Mouse (Mus musculus): ENCODE measurements around the gene Ap4m1. TPM values are rescaled to one million over a fixed set of nuclear protein-coding genes. Genes with fewer than 3 reads are reported as not detected.

The Ap4m1 gene
- 10 to 100 TPM; 22.9 to 23.4 TPM for total RNA-seq (2021)

DNA sequence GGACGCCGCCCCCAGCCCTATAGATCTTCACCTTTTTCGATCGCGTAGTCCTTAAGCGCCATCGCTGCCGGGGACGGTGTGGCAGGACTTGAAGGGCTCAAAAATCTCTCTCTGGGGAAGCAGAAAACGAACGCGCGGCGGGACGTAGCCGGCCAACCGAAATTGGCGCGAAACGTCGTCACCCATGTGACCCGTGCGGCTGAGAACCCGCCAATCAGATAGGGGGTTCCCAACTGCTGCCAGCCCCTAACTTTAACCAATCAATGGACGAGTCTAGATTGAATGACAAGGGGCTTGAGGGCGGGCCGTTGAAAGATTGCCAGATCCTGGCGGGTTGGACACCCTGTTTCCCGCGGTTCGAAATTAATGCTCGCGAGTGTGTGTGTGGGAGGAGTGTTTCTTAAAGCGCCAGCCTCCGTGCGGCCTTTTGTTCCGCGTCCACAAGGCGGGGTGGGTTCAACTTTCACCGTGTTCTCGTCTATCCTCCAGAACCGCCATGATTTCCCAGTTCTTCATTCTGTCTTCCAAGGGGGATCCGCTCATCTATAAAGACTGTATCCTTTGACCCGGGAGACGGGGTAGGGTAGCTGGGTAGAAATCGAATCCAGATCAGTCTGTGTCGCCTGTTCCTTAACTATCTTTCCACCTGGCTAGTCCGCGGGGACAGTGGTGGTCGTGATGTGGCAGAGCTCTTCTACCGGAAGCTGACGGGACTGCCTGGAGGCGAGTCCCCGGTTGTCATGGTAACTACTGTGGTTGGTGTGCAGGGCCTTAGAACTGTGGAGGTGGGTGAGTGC is at the start of gene Ap4m1, which contains the start of gene Mcm7:
Gene Ap4m1 (plus strand): TSS at position 308 of the 797 bp plus-strand sequence.
Gene Mcm7 (minus strand): TSS at position 728 of the 797 bp plus-strand sequence.
- intact Hi-C loops (cut with DNase I), result loop anchor here (1.0 to 5.0 kb wide), 3 partner anchors 11 to 385 kb away; partner anchors contain the start of genes Cnpy4, Cops6, Mepce and Taf6
- DNase-seq (ENCODE audit: low spot score in 2 of 2), result peak; percentile 95 to 99

DNA sequence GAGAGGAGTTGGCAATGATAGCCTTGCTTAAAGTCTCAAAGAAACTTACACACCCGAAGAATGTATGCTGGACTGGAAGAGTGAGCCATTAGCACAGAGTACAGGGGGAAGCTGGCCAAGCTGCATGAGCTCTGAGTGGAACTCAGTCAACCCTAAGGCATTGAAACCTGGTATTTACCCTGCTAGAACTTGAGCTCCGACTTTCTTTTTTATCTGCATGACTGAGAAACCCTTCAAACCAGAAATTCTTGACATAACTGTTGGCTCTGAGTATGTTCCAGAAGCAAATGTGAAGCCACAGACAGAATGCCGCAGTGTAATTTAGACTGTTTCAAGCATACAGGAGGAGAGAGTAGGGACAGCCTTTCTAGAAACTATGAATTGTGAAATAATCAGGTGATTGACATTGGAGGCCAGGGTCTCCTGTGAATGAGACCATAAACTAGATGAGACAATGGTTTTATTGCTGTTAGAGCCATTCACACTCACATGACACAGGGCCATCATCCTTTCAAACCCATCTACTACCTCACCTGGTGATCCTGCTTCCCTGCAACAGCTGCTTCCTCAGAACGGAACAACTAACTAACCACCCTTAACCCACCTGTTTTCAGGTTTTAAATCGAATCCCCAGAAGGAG is 39.3 kb upstream of the Ap4m1 start:
- no peak for DNase-seq (ENCODE audit: low spot score in 2 of 2)
- intact Hi-C loops (cut with DNase I), result no loop called here

- DNase-seq (ENCODE audit: low spot score in 2 of 2), result no peak
- intact Hi-C loops (cut with DNase I), result loop anchor here (5.0 kb wide), 1 partner anchor 250 kb away; no protein-coding TSS in a partner anchor
These were observed 34.5 kb upstream of the Ap4m1 start for GRCm38 (mm10) chr5:138137257-138137656.

DNA sequence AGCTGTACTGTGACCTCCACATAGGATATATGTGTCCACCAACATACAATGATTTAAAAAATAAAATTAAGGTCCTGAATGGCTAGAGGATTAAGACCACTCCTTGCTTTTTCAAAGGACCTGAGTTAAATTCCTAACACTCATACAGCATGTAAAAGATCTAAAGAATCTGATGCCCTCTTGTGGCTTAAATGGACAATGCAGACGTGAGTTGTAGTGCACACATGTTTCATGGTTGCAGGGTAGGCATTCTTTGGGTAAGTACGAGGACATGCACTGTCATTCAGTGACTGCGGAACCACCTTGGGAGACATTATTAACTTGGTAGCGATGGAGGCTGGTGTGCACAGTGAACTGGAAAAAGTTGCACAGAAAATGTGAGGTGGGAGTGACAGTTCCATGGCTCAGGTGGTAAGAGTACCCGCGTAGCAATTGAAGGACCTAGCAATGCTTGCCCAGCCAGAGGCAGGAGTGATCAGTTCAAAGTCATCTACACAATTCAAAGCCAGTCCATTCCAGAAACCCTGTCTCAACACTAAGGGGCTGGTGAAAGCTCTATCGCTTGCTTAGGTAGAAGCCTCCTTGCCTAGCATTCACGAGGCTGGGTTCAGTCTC is 33.8 kb upstream of the Ap4m1 start:
- DNase-seq (ENCODE audit: low spot score in 2 of 2), result peak in 1 of 2 experiments; percentile 37
- intact Hi-C loops (cut with DNase I), result loop anchor here (5.0 kb wide), 1 partner anchor 251 kb away; no protein-coding TSS in a partner anchor

DNA sequence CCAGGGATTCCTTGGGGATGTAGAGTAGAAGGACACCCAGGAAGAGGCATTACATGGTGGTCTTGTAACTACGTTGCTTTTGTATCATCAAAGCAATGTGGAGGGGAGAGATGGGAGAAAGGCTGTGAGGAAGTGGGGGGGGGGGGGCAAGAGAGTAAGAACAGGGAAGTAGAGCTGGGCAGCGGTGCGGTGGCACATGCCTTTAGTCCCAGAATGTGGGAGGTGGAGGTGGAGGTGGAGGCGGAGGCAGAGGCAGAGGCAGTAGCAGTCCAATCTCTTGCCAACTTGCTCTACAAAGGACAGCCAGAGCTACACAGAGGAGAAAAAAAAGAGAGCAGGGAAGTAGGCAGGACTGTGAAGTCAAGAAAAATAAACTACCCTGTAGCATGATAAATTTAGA is 33.2 kb upstream of the Ap4m1 start:
- no peak for DNase-seq (ENCODE audit: low spot score in 2 of 2)

DNA sequence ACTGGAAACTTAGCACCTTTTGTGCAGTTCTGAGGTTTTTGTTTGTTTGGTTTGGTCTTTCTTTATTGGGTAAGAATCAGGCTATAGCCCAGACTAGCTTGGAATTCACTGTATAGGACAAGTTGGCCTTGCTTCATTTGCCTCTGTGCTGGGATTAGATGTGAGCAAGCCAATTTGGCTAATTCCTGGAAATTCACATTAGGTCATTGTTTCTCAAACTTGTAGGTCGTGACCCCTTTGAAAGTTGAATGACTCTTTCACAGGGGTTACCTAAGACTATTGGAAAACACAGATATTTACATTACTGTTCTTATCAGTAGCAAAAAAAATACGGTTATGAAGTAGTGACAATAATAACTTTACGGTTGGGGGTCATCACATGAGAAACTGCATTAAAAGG is 17.4 kb upstream of the Ap4m1 start:
- no peak for DNase-seq (ENCODE audit: low spot score in 2 of 2)
- intact Hi-C loops (cut with DNase I), result loop anchor here (2.0 to 5.0 kb wide), 2 partner anchors 70 to 267 kb away; partner anchors contain the start of gene Zkscan1

More for the DNA sequence above, 33.2 kb upstream of the Ap4m1 start:
- intact Hi-C loops (cut with DNase I), result loop anchor here (5.0 kb wide), 1 partner anchor 251 kb away; no protein-coding TSS in a partner anchor

DNA sequence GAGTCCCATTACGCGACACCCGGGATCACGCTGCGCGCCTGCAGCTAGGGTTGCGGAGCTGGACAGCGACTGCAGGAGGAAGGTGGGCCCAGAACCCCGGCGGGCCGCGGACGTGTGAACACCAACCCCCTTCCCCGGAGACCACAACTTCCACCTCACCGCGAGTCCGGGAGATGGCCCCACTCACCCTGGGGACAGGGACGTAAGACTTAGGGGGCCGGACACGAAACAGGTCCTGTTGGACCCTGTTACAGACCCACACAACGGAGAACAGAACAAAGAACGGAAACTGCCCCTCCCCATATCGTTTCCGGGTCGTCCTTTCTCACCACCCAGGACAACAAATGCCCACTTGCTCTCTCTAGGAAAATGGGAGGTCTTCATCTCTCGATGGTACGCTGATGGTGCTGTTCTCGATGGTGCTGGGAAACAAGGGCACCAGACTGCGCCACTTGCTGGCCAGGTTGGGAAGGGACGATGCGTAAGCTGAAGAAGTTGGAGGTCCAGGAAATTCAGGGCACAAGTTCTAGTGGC is 16.3 kb upstream of the Ap4m1 start, which contains the start of gene Zfp113:
Gene Zfp113 (minus strand): TSS at position 302 of the 534 bp plus-strand sequence.
- intact Hi-C loops (cut with DNase I), result loop anchor here (1.0 to 5.0 kb wide), 3 partner anchors 39 to 368 kb away; partner anchors contain the start of genes Mepce, Zcwpw1, Zkscan1 and Zscan21
- DNase-seq (ENCODE audit: low spot score in 2 of 2), result peak; percentile 90 to 97

DNA sequence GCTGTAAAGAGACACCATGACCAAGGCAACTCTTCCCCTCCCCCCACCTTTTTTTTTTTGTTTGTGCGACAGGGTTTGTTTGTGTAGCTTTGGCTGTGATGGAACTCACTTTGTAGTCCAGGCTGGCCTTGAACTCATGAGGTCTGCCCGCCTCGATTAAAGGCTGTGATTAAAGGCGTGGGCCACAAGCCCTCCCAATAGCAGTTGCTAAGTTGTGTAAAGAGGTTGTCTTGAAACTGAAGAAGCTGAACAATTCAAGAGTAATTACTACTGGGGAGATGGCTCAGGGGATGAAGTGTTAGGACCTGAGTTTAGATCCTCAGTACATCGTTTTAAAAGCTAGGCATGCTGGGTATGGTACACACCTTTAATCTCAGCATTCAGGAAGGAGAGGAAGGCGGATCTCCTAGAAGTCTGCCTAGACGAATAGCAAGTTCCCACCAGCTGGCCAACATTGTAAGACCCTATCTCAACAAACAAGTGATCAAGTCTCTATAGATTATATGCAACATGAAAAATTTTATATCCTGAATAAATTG is 11.5 kb upstream of the Ap4m1 start:
- no peak for DNase-seq (ENCODE audit: low spot score in 2 of 2)
- intact Hi-C loops (cut with DNase I), result no loop called here

DNA sequence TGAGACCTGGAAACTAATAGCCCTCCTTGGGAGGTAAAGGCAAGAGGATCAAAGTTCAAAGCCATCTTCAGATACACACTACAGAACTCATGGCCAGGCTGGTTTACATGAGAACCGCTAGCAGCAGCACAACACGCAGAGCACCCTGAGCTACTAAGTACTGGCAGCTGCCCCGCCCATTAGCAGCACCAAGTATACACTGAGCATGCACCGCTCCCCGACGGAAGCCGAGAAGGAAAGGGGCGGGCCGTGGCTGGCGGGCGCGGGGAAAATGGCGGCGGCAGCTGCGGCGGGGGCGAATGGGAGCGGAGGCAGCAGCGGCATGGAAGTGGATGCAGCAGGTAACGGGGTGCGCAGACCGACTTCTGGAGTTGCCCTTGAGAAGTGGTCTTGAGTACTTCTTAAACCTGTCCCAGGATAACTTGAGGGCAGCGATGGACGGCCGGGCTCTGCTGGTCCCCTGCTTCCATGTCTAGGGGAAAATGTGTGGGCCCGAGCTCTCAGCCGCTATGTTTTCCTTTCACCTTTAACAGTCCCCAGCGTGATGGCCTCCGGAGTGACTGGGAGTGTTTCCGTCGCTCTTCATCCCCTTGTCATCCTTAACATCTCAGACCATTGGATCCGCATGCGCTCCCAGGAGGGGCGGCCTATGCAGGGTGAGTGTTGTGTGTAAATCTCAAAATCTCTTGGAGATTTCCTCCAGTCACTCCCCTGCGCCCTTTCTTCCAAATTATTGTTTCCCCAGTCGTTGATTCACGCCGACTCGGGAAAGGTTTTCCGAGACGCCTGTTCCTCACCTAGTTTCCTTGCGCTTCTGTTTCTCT is 10.7 kb upstream of the Ap4m1 start, which contains the start of gene Cops6:
Gene Cops6 (plus strand): TSS at position 230 of the 824 bp plus-strand sequence.
- intact Hi-C loops (cut with DNase I), result loop anchor here (1.0 kb wide), 2 partner anchors 10 to 26 kb away; partner anchors contain the start of genes Cnpy4 and Taf6
- DNase-seq (ENCODE audit: low spot score in 2 of 2), result peak; percentile 95 to 97

DNA sequence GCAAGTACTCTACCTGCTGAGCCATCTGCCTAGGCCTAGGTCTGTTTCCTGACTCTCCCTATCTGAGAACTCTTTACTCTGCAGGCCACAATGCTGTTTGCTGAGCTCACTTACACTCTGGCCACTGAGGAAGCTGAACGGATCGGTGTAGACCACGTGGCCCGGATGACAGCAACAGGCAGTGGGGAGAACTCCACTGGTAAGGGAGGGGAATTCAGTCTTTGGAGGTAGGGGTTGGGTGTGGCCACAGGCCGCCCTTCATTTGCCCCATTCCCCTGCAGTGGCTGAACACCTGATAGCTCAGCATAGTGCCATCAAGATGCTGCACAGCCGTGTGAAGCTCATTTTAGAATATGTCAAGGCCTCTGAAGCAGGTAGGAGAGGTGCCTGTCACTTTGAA is 8.8 kb upstream of the Ap4m1 start:
- no peak for DNase-seq (ENCODE audit: low spot score in 2 of 2)
- intact Hi-C loops (cut with DNase I), result no loop called here

- intact Hi-C loops (cut with DNase I), result no loop called here
- no peak for DNase-seq (ENCODE audit: low spot score in 2 of 2)
These were observed 8.2 kb upstream of the Ap4m1 start for GRCm38 (mm10) chr5:138163610-138164009.

DNA sequence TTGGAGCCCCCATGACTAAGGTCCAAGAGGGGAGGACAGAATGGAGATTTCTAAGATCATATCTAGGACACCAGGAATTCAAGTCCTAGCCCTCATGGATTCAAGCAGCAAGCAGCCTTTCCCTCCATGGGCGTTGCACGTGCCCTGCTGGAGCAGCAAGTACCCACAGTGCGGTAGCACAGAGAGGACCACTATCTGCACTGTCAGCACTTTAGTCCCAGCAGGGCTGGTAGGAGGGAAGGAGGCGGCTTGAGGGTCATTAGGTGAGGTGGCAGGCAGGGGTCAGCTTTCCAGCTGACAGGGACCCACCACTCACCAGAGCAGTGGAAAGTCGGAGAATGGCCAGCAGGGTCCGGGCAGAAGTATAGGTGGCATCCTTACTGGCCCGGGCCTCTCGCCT is 6.2 kb upstream of the Ap4m1 start:
- no peak for DNase-seq (ENCODE audit: low spot score in 2 of 2)
- intact Hi-C loops (cut with DNase I), result no loop called here

- peak; percentile 96 to 98 for DNase-seq (ENCODE audit: low spot score in 2 of 2)
- intact Hi-C loops (cut with DNase I), result loop anchor here (1.0 to 5.0 kb wide), 3 partner anchors 10 to 384 kb away; partner anchors contain the start of genes Cnpy4, Cops6, Mepce and Taf6
These were observed 753 bp upstream of the Ap4m1 start for GRCm38 (mm10) chr5:138170936-138171561.

GRCm38 (mm10) chr5:138173217-138173616 is 1.4 kb downstream of the Ap4m1 start:
- intact Hi-C loops (cut with DNase I), result loop anchor here (5.0 kb wide), 1 partner anchor 386 kb away; the partner anchor contains the start of genes Mepce and Zcwpw1
- no peak for DNase-seq (ENCODE audit: low spot score in 2 of 2)

DNA sequence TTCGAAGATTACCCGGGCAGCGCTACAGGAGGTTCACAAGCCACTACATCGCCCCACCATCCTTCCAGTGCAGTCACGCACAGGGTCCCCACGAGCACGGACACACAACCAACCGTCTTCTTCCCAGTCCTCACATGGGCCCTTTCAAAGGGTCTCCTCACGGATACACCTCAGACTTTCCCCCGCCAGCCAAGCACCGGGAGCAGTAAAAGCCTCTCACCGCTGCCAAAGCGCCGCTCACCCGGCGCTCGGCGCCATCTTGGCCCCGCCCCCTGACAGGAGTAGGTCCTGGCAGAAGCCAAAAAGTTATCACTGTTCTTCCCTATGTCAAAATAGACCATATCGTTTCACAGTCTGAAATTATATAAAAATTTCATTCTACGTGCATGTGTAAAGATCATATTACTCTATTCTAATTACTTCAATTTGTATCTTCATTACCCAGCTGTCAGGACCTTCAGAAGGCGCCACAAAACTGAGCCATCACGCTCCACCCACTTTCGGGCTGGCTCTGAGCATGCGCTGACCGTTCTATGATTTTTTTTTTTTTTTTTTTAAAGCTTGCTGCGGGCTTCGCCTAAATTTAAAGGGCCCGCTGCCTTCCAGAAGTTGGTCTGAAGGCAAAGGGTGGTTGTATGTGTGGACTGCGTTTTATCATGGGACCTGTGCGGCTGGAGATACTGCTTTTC is 15.3 kb downstream of the Ap4m1 start, which contains the start of the genes Taf6 and Cnpy4:
Gene Taf6 (minus strand): TSS at position 502 of the 689 bp plus-strand sequence.
Gene Cnpy4 (plus strand): TSS at position 536 of the 689 bp plus-strand sequence.
- intact Hi-C loops (cut with DNase I), result loop anchor here (1.0 kb wide), 2 partner anchors 16 to 26 kb away; partner anchors contain the start of gene Cops6
- peak; percentile 80 to 91 for DNase-seq (ENCODE audit: low spot score in 2 of 2)

GRCm38 (mm10) chr5:138187661-138188306 is 16.0 kb downstream of the Ap4m1 start:
- DNase-seq (ENCODE audit: low spot score in 2 of 2), result peak; percentile 83 to 94
- intact Hi-C loops (cut with DNase I), result loop anchor here (1.0 kb wide), 2 partner anchors 16 to 26 kb away; partner anchors contain the start of gene Cops6

All from left cerebral cortex, postnatal 25 days (tissue).